Mouse (Mus musculus) MEL (cell line): Measurements from ENCODE around the gene Scn3b.

Experiments
- CTCF ChIP-seq, 3 experiments: IDR thresholded peaks in 2 of 3; conservative IDR thresholded peaks in 1 of 3; 2 replicates each; pipeline ENCODE4 v1.5.1; 2011 to 2012; ENCODE audit warnings: low read length in 3 of 3, low read depth in 2 of 3, mild to moderate bottlenecking in 2 of 3, improper control_type of control experiment in 1 of 3, inconsistent platforms in 1 of 3, mixed read lengths in 1 of 3, moderate library complexity in 1 of 3; ENCODE audit not compliant: control insufficient read depth in 1 of 3, insufficient read depth in 1 of 3, poor library complexity in 1 of 3, severe bottlenecking in 1 of 3
- KAT2A ChIP-seq: conservative IDR thresholded peaks from 2 replicates; pipeline ENCODE4 v1.6.1; 2012; ENCODE audit warnings: low read depth, low read length, improper control_type of control experiment, inconsistent platforms
- MAZ ChIP-seq: IDR thresholded peaks from 2 replicates; pipeline ENCODE4 v1.6.1; 2012; ENCODE audit warnings: low read depth, mild to moderate bottlenecking, inconsistent platforms, low read length, improper control_type of control experiment
- NRF1 ChIP-seq: IDR thresholded peaks from 2 replicates; pipeline ENCODE4 v1.6.1; 2014; ENCODE audit warnings: low read depth, mild to moderate bottlenecking, inconsistent platforms, low read length, improper control_type of control experiment, moderate library complexity; ENCODE audit not compliant: poor library complexity, insufficient read depth, severe bottlenecking
- POLR2A ChIP-seq, 2 experiments: IDR thresholded peaks; 2 replicates each; pipeline ENCODE4 v1.6.1; 2011 to 2012; ENCODE audit warnings: low read length in 2 of 2, mild to moderate bottlenecking in 2 of 2, control low read depth in 1 of 2, improper control_type of control experiment in 1 of 2, low read depth in 1 of 2, moderate library complexity in 1 of 2; ENCODE audit not compliant: control insufficient read depth in 1 of 2, insufficient read depth in 1 of 2, poor library complexity in 1 of 2
- RAD21 ChIP-seq: IDR thresholded peaks from 2 replicates; pipeline ENCODE4 v1.6.1; 2011; ENCODE audit warnings: mild to moderate bottlenecking, low read depth, low read length, improper control_type of control experiment

DNA sequence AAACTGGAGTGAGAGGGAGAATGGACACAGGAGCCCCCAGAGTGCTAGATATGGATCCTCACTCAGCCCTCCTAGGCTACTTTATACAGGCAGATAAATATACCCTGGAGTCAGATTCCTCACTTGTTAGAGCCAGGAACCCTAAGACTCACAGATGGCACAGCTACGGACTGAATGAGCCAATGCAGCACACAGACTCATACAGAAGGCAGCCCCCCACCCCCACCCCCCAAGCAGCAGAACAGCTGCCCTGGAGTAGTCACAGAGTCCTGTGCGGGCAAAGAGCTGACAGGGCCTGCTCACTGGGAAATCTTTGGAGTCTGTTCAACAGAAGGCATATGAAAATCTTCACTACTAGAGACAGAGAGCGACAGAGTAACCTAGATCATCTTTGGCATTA lies 38.3 kb downstream of the Scn3b start:
- TF ChIP-seq CTCF (IDR thresholded peaks at IDR 0.05 in 2 of 3, conservative IDR thresholded peaks at IDR 0.05 in 1 of 3; ENCODE audit: control insufficient read depth in 1 of 3, insufficient read depth in 1 of 3, low read depth in 2 of 3, low read length in 3 of 3, poor library complexity in 1 of 3, severe bottlenecking in 1 of 3) (no peak), KAT2A (no peak), RAD21 (no peak), POLR2A (IDR thresholded peaks at IDR 0.05; ENCODE audit: control insufficient read depth in 1 of 2, insufficient read depth in 1 of 2, low read depth in 1 of 2, low read length in 2 of 2, poor library complexity in 1 of 2) (no peak), NRF1 (no peak), MAZ (no peak)
